Mouse (Mus musculus) mouse trophoblast stem cell (cell line): ENCODE data around the gene Rbm8a.
"Not testable (repeated sequence)": the region's sequence is repeated elsewhere in the genome, so short reads cannot be mapped to it uniquely, and the experiment has no call there.

Experiments used
- in situ Hi-C, 2 experiments: fragments of 300-500 bp; cut with MseI, MboI; formaldehyde crosslinking; loops; 2 replicates in 1 of 2; 3 replicates in 1 of 2; pipeline ENCODE4 v1.15.1; 2025

The Rbm8a gene

GRCm38 (mm10) chr3:96603311-96603710, 26.4 kb upstream of the Rbm8a start:
- in situ Hi-C loops, result no loop called here

GRCm38 (mm10) chr3:96606007-96606406, 23.7 kb upstream of the Rbm8a start:
- in situ Hi-C loops, result not testable (repeated sequence)

DNA sequence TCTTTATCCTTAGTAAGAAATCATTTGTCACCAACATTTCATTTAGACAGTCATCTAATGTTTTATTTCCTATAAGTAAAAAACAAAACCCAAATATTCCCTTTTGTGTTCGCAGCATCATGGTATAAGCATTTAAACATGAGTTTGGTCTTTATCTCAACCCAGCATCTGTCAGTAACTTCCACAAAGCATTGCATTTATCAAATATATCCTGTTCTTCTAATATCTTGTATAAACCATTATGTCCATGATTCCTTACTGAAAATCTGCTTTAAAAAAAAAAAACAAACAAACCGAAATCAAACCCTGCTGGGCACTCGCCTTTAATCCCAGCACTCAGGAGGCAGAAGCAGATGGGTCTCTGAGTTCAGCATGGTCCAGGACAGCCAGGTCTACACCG, 23.1 kb upstream of the Rbm8a start:
- in situ Hi-C loops, result no loop called here

GRCm38 (mm10) chr3:96617941-96618340, 11.8 kb upstream of the Rbm8a start:
- in situ Hi-C loops, result no loop called here

GRCm38 (mm10) chr3:96623201-96623600, 6.5 kb upstream of the Rbm8a start:
- in situ Hi-C loops, result no loop called here

DNA sequence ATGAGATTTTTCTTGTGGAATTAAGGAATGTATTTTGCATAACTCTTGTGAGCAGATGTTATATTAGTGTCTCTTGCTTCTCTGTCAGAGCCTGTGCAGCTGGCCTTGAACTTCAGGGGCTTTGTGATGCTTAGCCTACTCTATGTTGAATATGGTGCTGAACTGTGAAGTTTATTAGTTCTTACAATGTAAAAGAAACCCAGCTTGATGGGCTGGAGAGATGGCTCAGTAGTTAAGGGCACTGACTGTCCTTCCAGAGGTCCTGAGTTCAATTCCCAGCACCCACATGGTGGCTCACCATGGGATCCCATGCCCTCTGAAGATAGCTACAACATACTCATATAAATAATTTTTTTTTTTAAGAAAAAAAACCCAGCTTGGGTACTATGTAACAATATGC, 2.3 kb downstream of the Rbm8a start:
- in situ Hi-C loops, result no loop called here

GRCm38 (mm10) chr3:96634015-96634414, 4.3 kb downstream of the Rbm8a start:
- in situ Hi-C loops, result no loop called here

- in situ Hi-C loops, result no loop called here
Measured at GRCm38 (mm10) chr3:96634928-96635879, 5.5 kb downstream of the Rbm8a start, which contains the start of the genes Pex11b and Gm42957. Gene Pex11b (plus strand): TSS chr3:96635376. Gene Gm42957 (plus strand): TSS chr3:96635474.

- in situ Hi-C loops, result no loop called here
Measured at GRCm38 (mm10) chr3:96635906-96636305, 6.2 kb downstream of the Rbm8a start.

GRCm38 (mm10) chr3:96636448-96636847, 6.7 kb downstream of the Rbm8a start:
- in situ Hi-C loops, result no loop called here

GRCm38 (mm10) chr3:96639219-96639618, 9.5 kb downstream of the Rbm8a start:
- in situ Hi-C loops, result no loop called here

DNA sequence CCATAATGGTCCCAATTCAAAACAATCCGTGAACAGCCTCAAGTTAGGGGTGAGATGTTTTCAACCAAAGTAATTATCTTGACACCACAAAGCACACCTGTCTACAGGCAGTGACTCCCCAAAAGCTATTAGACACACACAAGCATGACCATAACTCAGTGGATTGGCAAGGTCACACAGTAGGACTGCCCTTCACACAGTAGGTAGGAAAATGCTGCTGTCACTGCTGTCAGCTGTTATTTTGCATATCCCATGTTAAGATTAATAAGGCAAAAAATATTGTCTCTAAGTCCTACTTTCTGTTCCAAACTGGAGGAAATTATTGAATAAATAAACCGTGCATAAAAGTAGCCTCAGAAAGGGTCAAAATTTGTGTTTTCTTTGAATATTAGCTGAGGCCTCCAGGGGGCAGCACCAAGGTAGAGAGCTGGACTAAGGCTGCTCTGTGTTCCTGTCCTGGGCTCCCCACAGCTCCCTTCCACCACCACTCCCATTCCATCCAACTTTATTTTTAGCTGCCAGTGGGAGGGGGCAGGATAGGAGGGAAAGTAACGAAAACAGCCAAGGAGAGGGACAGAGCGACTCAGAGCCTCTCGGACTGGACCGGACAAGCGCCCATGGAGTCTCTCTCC, 15.4 kb downstream of the Rbm8a start, which contains the start of gene Itga10:
Itga10 (plus strand) TSS at position 567 of the 632 bp plus-strand sequence.
- in situ Hi-C loops, result loop anchor here in 1 of 2 experiments (10.0 kb wide), 1 partner anchor 100 kb away; no protein-coding TSS in a partner anchor

DNA sequence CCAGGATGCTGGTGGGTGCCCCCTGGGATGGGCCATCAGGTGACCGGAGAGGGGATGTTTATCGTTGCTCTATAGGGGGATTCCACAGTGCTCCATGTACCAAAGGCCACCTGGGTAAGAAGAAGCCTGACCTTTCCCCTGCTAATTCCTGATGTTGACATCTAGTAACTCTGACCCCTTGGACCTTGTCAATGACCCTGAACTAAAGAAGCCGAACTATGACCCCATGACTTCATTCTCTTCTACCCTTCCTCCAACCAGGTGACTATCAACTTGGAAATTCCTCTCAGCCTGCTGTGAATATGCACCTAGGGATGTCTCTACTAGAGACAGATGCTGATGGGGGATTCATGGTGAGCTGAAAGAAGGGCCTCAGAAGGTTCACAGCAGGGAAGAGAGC, 17.6 kb downstream of the Rbm8a start:
- in situ Hi-C loops, result loop anchor here in 1 of 2 experiments (10.0 kb wide), 1 partner anchor 103 kb away; no protein-coding TSS in a partner anchor

DNA sequence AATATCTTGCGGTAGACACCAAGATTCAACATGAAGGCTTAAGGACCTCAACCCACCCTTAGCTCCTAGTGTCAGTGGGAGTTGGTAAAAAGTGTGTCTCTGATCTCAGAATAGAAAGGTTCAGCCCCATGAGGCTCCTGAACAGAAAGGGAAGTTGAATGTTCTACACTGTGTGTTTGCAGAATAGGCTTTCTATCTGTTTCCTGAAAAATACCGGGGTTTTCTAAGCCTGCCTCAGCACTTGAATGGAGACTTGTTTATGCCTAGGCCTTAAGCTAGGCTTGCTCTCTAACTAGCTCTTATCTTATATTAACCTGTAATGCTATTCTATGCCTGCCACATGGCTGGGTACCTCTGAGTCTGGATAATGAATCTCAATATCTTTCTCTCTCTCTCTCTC, 31.2 kb downstream of the Rbm8a start:
- in situ Hi-C loops, result no loop called here

- in situ Hi-C loops, result no loop called here
Measured at GRCm38 (mm10) chr3:96662731-96663316, 33.1 kb downstream of the Rbm8a start.

DNA sequence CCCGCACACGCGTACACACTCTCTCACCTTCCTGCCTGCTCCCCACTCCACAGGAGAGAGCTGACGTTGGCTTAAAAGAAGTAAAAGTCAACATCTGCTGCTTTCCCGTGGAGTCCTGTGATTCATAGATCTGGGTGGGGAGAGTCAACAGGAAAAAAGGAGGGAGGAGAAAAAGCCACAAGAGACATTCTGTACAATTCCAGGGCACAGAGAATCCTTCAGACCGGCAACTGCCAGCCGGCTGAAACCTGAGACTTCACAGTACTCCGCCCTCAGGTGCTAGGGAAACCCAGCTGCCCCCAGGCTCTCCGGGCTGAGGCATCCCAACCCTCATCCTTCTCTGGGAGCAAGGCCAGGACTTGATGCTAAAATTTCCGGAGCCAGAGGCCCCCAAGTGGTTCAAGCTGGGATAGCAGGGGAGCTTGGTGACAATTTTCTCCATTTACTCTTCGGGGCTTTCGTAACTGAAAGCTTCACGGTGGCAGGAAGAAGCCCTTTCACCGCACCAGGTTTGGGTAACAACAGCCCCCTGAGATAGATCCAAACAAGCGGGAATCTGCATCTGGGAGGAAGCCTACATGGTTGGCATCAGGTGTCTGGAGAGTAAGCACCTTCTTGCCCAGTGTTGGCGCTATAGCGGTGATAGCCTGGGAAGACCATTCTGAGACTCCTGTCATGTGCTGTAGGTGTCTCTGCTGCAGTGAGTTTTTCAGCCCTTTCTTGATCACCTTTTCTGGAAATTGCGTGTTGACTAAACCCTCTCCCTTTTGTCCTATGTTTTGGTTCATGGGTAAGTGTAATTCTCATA, 33.9 kb downstream of the Rbm8a start:
- in situ Hi-C loops, result no loop called here

GRCm38 (mm10) chr3:96665732-96666363, 36.1 kb downstream of the Rbm8a start:
- in situ Hi-C loops, result loop anchor here in 1 of 2 experiments (5.0 kb wide), 1 partner anchor 36 kb away; no protein-coding TSS in a partner anchor

GRCm38 (mm10) chr3:96666916-96667315, 37.2 kb downstream of the Rbm8a start:
- in situ Hi-C loops, result loop anchor here in 1 of 2 experiments (5.0 kb wide), 1 partner anchor 35 kb away; no protein-coding TSS in a partner anchor

GRCm38 (mm10) chr3:96667316-96667715, 37.6 kb downstream of the Rbm8a start:
- in situ Hi-C loops, result loop anchor here in 1 of 2 experiments (5.0 kb wide), 1 partner anchor 35 kb away; no protein-coding TSS in a partner anchor

DNA sequence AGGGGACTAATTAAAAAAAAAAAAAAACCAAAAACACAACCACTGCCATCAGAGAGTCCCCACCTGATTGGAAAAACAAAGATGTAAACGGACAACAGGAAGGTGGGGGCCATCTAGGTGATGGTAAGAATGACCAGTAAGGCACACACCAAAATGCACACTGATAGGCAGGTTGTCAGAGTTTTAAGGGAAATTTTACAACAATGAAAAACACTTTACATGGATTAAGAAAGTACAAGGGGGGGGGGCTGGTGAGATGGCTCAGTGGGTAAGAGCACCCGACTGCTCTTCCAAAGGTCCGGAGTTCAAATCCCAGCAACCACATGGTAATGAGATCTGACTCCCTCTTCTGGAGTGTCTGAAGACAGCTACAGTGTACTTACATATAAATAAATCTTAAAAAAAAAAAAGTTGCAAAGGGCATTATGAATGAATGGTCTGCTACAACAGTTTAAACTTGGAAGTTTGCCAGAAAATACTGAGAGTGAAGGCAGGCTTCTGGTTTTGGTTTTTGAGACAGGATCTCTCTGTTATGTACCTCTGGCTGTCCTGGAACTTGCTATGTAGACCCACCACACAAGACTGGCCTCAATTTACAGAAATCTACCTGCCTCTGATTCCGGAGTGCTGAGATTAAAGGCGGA, 38.8 kb downstream of the Rbm8a start:
- in situ Hi-C loops, result loop anchor here in 1 of 2 experiments (5.0 kb wide), 1 partner anchor 34 kb away; no protein-coding TSS in a partner anchor
